Comparison of ENCODE assay signal across 9 mouse cellular contexts in the genomic region with DNA sequence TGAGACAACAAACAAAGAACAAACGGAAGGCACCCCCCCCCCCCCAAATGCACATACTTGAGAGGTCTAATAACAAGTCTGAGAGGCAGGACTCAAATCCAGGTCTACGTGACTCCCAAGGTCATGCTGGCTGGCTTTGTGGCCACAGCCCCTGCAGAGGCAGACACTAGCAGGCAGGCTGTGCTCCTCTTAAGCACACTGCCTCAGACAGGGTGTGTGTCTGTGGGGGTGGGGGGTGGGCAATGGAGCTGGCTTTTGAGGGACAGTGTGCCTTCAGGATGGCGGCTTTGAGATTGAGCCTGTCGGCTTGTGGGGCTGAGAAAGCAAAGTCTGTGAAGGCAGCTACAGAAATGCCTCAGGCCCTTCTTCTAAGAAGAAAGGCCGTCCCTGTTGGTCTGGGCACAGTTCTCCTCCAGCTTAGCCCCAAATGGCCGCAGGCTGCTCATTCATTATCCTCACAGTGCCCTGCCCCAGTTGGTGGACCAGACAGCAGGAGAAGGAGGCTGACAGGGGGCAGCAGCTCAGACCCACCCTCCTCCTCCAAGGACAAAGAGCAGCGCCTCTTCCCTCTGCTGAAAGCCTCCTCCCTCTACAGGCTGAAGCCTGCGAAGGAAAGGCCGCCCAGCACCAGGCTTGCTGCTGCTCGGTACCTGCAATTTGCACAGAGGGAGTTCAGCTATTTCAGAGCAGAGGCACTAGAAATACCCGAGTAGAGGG.
DNase-seq lines count a peak whose midpoint lies in the region; ATAC-seq and TF ChIP-seq lines count a peak whose summit lies in the region.
"Had no signal": no experiment of that assay in that cellular context is flagged by ENCODE, and none has a peak within 500 bp of the region (broad histone marks: within the 10 kb centered on the region; RNA-seq: fewer than 3 reads in every experiment).

No protein-coding gene starts in this region.

- H3K9ac ChIP-seq in stomach, embryonic 14.5 days (replicated peaks; ENCODE audit: low read depth, low read length): no peak overlapping the region
- H3K9ac ChIP-seq in stomach, postnatal 0 days (ENCODE audit: low read length): no peak overlapping the region
- H3K9ac ChIP-seq in forebrain, embryonic 14.5 days (ENCODE audit: low read length): peak overlapping the region; percentile 55
- peak overlapping the region; percentile 59 for H3K9ac ChIP-seq in midbrain, embryonic 11.5 days (ENCODE audit: low read length)
- H3K9ac ChIP-seq: liver, embryonic 15.5 days had no signal

- ATAC-seq in stomach, embryonic 14.5 days (ENCODE audit: insufficient number of reproducible peaks, insufficient read depth, low FRiP score, low read depth): peak; percentile 46; the same call in 1 of the 2 replicates
- no peak for ATAC-seq in stomach, postnatal 0 days (ENCODE audit: low FRiP score, low TSS enrichment)
- peak; percentile 82 for ATAC-seq in forebrain, embryonic 14.5 days
- peak; percentile 86 for ATAC-seq in midbrain, embryonic 11.5 days (ENCODE audit: low FRiP score)

- intact Hi-C loops in gastrocnemius, postnatal 36 days (cut with DNase I): no loop called here

- TF ChIP-seq CTCF in stomach, postnatal 0 days (IDR thresholded peaks at IDR 0.05; ENCODE audit: low read depth): no peak

- no peak overlapping the region for H3K4me2 ChIP-seq in stomach, embryonic 14.5 days (replicated peaks; ENCODE audit: low read depth, low read length)
- no peak overlapping the region for H3K4me2 ChIP-seq in stomach, postnatal 0 days (replicated peaks; ENCODE audit: low read depth)
- H3K4me2 ChIP-seq in forebrain, embryonic 14.5 days (ENCODE audit: low read length): no peak overlapping the region
- peak overlapping the region; percentile 17; the same call in 1 of the 2 replicates for H3K4me2 ChIP-seq in midbrain, embryonic 11.5 days
- H3K4me2 ChIP-seq: liver, embryonic 15.5 days had no signal

- DNase-seq in stomach, postnatal 0 days (ENCODE audit: low spot score): no peak
- peak; percentile 67 for DNase-seq in forebrain, embryonic 14.5 days (ENCODE audit: low spot score)
- peak; percentile 95 for DNase-seq in midbrain, embryonic 11.5 days (ENCODE audit: low spot score, missing footprints)
- peak; percentile 19 for DNase-seq in yolk sac, embryonic 10.5 days (ENCODE audit: low spot score)
- no peak for DNase-seq in gastrocnemius, postnatal 36 days
- DNase-seq in adrenal gland, adult 2 months: no peak
- no peak for DNase-seq in adrenal gland, postnatal 10 days

- no peak overlapping the region for H3K27ac ChIP-seq in stomach, embryonic 14.5 days (ENCODE audit: low read length)
- no peak overlapping the region for H3K27ac ChIP-seq in stomach, postnatal 0 days (replicated peaks)
- H3K27ac ChIP-seq in forebrain, embryonic 14.5 days (ENCODE audit: low read depth, low read length): peak overlapping the region; percentile 86
- H3K27ac ChIP-seq in midbrain, embryonic 11.5 days (ENCODE audit: low read depth, low read length): peak overlapping the region; percentile 62
- H3K27ac ChIP-seq: liver, embryonic 15.5 days had no signal

- no peaks in the 10 kb centered on the region for H3K27me3 ChIP-seq in stomach, embryonic 14.5 days (ENCODE audit: control insufficient read depth, insufficient read depth, low read length)
- no peaks in the 10 kb centered on the region for H3K27me3 ChIP-seq in stomach, postnatal 0 days (ENCODE audit: control insufficient read depth, insufficient read depth, low read length)
- H3K27me3 ChIP-seq in forebrain, embryonic 14.5 days (replicated peaks; ENCODE audit: control insufficient read depth, insufficient read depth, low read length): no peaks in the 10 kb centered on the region
- H3K27me3 ChIP-seq in midbrain, embryonic 11.5 days (ENCODE audit: control insufficient read depth, insufficient read depth, low read length): no peaks in the 10 kb centered on the region; the same call in 1 of the 2 replicates
- H3K27me3 ChIP-seq: liver, embryonic 15.5 days had no signal

- no peaks in the 10 kb centered on the region for H3K9me3 ChIP-seq in stomach, embryonic 14.5 days (ENCODE audit: control insufficient read depth, low read depth, low read length)
- H3K9me3 ChIP-seq in stomach, postnatal 0 days (ENCODE audit: control insufficient read depth, low read length): no peaks in the 10 kb centered on the region
- no peaks in the 10 kb centered on the region for H3K9me3 ChIP-seq in forebrain, embryonic 14.5 days (replicated peaks; ENCODE audit: control insufficient read depth, low read length)
- no peaks in the 10 kb centered on the region for H3K9me3 ChIP-seq in midbrain, embryonic 11.5 days (ENCODE audit: control insufficient read depth, low read length)
- H3K9me3 ChIP-seq: liver, embryonic 15.5 days had no signal

- WGBS in stomach, embryonic 14.5 days: 28% methylated on average over 11 of the region's 11 CpGs
- WGBS in stomach, postnatal 0 days: 31% methylated on average over 11 of the region's 11 CpGs
- WGBS in forebrain, embryonic 14.5 days: 8% methylated on average over 11 of the region's 11 CpGs
- 11% methylated on average over 11 of the region's 11 CpGs for whole genome bisulfite sequencing in midbrain, embryonic 11.5 days

- TF ChIP-seq EP300 in stomach, postnatal 0 days (optimal IDR thresholded peaks at IDR 0.05): no peak

- no peak overlapping the region for H3K4me3 ChIP-seq in stomach, embryonic 14.5 days (ENCODE audit: low read depth, low read length)
- no peak overlapping the region for H3K4me3 ChIP-seq in stomach, postnatal 0 days (ENCODE audit: low read depth, low read length)
- no peak overlapping the region for H3K4me3 ChIP-seq in forebrain, embryonic 14.5 days (ENCODE audit: low read depth, low read length)
- no peak overlapping the region for H3K4me3 ChIP-seq in midbrain, embryonic 11.5 days (ENCODE audit: low read depth, low read length)
- H3K4me3 ChIP-seq: liver, embryonic 15.5 days had no signal

- H3K36me3 ChIP-seq in stomach, embryonic 14.5 days (ENCODE audit: control insufficient read depth, insufficient read depth, low read length): no peaks in the 10 kb centered on the region
- no peaks in the 10 kb centered on the region for H3K36me3 ChIP-seq in stomach, postnatal 0 days (ENCODE audit: control insufficient read depth, insufficient read depth, low read length)
- no peaks in the 10 kb centered on the region for H3K36me3 ChIP-seq in forebrain, embryonic 14.5 days (ENCODE audit: control insufficient read depth, insufficient read depth, low read length)
- no peaks in the 10 kb centered on the region for H3K36me3 ChIP-seq in midbrain, embryonic 11.5 days (ENCODE audit: control insufficient read depth, insufficient read depth, low read length)
- H3K36me3 ChIP-seq: liver, embryonic 15.5 days had no signal

- H3K4me1 ChIP-seq in stomach, embryonic 14.5 days (ENCODE audit: control insufficient read depth, insufficient read depth, low read length): no peaks in the 10 kb centered on the region
- H3K4me1 ChIP-seq in stomach, postnatal 0 days (replicated peaks; ENCODE audit: control insufficient read depth, insufficient read depth): no peaks in the 10 kb centered on the region
- peaks cover 16% of the 10 kb centered on the region for H3K4me1 ChIP-seq in forebrain, embryonic 14.5 days (ENCODE audit: control insufficient read depth, insufficient read depth, low read length)
- peaks cover 14% of the 10 kb centered on the region for H3K4me1 ChIP-seq in midbrain, embryonic 11.5 days (ENCODE audit: control insufficient read depth, insufficient read depth, low read length)
- H3K4me1 ChIP-seq: liver, embryonic 15.5 days had no signal

Comparison
In these comparisons a context has a peak if more than half of its experiments do, and no peak if none do; other contexts are left out.
1. H3K27ac ChIP-seq: peak in forebrain, embryonic 14.5 days (single experiment) and midbrain, embryonic 11.5 days (single experiment); none in stomach, embryonic 14.5 days (single experiment) and stomach, postnatal 0 days (single experiment).
2. H3K9ac ChIP-seq: peak in forebrain, embryonic 14.5 days (single experiment) and midbrain, embryonic 11.5 days (single experiment); none in stomach, embryonic 14.5 days (single experiment) and stomach, postnatal 0 days (single experiment).
3. DNase-seq: peak in forebrain, embryonic 14.5 days (single experiment), midbrain, embryonic 11.5 days (single experiment) and yolk sac, embryonic 10.5 days (single experiment); none in stomach, postnatal 0 days (single experiment), gastrocnemius, postnatal 36 days (0 of 2), adrenal gland, adult 2 months (single experiment) and adrenal gland, postnatal 10 days (single experiment).